Mouse (Mus musculus) adrenal gland, adult 2 months (tissue): ENCODE measurements around the gene Fars2. TPM values are rescaled to one million over a fixed set of nuclear protein-coding genes. Genes with fewer than 3 reads are reported as not detected.
"Not testable (repeated sequence)": the region's sequence is repeated elsewhere in the genome, so short reads cannot be mapped to it uniquely, and the experiment has no call there.

Source experiments
- DNase-seq: peaks from one replicate; pipeline ENCODE4 v3.0.0; 2021
- polyA plus RNA-seq: library from polyadenylated mRNA; depleted of rRNA; stranded (reverse); fragments of >200 nt; gene quantifications from 2 replicates; pipeline ENCODE4 v1.2.3, GENCODE M21; 2012
- total RNA-seq, 2 experiments: library from RNA; stranded (reverse); gene quantifications; 2 replicates each; pipeline ENCODE4 v1.2.3; 2021

The Fars2 gene
- total and polyA plus RNA-seq, 3 experiments, result 73.5 to 121 (median 87.8) TPM

DNA sequence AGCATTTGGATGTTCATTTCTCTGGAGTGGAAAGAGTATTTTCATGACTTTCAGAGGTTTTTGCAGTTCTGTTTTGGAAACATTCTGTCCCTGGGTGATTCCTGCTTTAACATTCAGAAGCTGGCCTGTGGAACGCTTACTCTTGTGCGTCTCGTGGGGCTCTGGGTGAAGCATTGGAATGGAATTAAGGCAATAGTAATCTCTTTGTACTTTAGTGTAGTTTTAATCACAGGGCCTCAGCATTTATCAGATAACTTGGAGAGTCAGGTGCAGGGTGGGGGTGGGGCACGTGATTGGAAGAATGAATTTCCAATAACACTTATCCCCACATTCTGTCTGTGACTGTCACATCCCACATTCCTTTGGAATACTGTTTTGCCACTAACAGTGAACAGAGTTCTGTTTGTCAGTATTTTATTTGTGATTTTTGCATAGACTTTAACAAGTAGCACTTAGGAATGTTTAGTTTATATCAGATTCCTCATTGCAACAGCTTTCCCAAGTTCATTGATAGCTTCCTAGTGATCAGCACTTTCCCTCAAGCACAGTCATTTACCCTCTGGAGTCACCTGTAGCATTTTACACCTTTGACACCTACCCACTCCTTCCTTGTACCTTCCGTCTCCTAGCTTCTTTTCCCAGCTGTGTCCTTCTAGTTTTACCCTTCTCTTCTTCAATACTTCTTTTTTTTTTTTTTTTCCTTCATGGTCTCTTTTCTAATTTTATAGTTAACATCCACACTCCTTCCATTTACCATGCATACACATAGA is 23.2 kb downstream of the Fars2 start:
- no peak for DNase-seq

GRCm38 (mm10) chr13:36145601-36146000 is 28.4 kb downstream of the Fars2 start:
- DNase-seq, result no peak

- DNase-seq, result no peak
These were observed 32.1 kb downstream of the Fars2 start for GRCm38 (mm10) chr13:36149175-36149939.

GRCm38 (mm10) chr13:36150272-36150671 is 33.1 kb downstream of the Fars2 start:
- no peak for DNase-seq

DNA sequence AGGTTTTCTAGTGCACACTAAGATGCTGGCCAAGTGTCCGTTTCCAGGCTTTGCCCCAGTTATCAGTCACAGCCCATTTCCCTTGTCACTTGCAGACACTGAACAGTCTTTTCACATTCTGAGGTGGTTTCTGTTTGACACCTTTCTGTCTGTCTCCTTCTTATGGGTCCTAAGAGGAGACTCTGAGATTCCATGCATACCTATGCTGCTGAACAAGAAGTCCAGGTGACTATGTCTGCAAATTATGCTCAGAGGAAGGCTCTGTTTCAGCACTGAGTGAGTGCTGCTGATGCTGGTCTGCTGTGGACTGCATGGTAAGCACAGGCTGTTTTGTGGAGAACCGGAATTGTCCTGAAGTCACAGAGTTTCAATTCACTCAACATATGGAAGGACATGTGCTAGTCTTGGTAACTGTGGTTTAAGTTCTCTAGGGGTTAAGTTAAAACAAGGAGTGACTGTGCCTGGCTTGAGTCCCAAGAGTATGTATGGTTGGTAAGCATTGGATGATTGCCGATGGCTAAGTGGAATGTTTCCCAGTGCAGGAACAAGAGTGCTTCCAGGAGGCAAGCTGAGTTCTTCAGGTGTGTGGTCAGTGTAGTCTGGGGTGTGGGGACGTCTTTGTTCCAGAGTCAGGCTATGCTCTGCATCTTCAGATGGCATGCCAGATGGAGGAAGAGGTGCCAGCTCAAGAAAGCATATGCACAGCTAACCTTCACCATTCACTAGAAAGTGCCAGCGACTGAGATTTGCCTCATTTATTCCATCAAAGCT is 35.7 kb downstream of the Fars2 start:
- DNase-seq, result no peak

- peak; percentile 52 for DNase-seq
These were observed 39.2 kb downstream of the Fars2 start for GRCm38 (mm10) chr13:36156340-36156931.

- DNase-seq, result no peak
These were observed 46.2 kb downstream of the Fars2 start for GRCm38 (mm10) chr13:36163411-36163810.

- no peak for DNase-seq
These were observed 46.7 kb downstream of the Fars2 start for GRCm38 (mm10) chr13:36163898-36164297.

DNA sequence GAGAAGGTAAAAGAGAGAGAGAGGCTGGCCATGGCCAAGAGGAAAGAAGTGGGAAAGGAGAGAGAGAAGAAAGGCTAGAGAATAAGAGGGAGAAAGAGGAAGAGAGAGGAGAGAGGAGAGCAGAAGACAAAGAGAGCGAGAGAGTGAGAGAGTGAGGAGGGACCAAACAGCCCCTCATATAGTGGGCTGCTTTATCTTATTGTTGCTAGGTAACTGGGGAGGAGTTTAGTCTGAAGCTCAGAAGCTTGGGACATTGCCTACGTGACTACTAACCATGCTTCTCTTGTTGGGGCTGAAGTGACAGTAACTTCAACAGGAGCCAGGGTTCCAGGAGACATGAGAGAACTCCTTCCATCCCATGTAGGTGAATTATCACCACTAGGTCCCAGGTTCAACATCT is 55.8 kb downstream of the Fars2 start:
- not testable (repeated sequence) for DNase-seq

- no peak for DNase-seq
These were observed 56.9 kb downstream of the Fars2 start for GRCm38 (mm10) chr13:36174101-36174500.

DNA sequence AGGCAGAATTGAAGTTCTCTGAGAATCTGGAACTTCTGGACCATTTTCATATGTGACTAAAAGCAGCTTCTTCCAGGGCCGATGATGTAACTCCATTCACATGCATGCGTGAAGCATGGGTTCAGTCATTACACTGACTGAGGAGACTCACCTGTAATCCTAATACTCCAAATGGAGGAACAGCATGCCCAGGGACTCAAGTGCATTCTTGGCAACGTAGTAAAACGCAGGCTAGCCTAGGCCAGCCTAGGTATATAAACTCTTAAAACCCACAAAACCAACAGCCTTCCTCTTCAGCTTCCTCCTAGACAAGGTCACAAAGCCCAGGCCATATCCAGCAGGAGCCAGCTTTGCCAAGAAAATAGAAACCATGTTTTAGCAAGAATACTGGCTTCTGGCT is 57.6 kb downstream of the Fars2 start:
- DNase-seq, result no peak

GRCm38 (mm10) chr13:36181231-36181630 is 64.0 kb downstream of the Fars2 start:
- DNase-seq, result no peak

GRCm38 (mm10) chr13:36190577-36190976 is 73.4 kb downstream of the Fars2 start:
- DNase-seq, result peak; percentile 24

GRCm38 (mm10) chr13:36193484-36194113 is 76.4 kb downstream of the Fars2 start:
- no peak for DNase-seq

- DNase-seq, result no peak
These were observed 82.1 kb downstream of the Fars2 start for GRCm38 (mm10) chr13:36199288-36199687.

GRCm38 (mm10) chr13:36200453-36200852 is 83.2 kb downstream of the Fars2 start:
- no peak for DNase-seq

- no peak for DNase-seq
These were observed 85.3 kb downstream of the Fars2 start for GRCm38 (mm10) chr13:36202496-36202895.

DNA sequence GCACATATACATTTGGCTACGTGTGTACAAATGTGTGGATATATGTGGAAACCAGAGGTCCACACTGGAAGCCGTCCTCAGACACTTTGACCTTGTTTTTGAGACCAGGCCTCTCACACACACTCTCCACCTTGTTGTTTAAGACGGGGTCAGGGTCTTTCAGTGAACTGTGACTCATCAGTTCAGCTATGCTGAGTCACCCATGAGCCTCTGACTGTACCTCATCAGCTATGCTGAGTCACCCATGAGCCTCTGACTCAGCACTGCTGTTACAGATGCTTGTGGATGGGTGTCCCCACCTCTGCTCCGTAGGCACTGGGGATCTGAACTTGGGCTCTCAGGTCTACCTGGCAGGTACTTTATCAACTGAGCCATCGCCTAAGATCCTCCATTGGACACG is 85.8 kb downstream of the Fars2 start:
- peak; percentile 82 for DNase-seq

DNA sequence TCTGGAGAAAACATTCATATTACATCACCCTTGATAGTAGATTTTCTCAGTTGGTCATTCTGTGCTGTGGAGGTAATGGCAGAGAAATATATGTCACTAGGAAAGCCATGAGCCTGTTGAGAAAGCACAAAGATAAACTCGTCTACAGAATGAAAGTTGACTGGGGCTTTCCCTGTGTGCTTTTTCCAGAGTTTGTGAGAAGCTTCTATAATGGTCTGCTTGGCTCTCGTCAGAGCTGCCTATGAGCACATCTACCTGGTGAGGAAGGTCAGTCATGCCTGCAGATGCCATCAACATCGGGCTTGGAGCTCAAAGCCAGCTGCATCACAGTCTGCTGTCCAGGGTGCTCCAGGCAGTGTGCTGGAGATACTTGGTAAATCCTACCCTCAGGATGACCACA is 87.1 kb downstream of the Fars2 start:
- DNase-seq, result no peak

DNA sequence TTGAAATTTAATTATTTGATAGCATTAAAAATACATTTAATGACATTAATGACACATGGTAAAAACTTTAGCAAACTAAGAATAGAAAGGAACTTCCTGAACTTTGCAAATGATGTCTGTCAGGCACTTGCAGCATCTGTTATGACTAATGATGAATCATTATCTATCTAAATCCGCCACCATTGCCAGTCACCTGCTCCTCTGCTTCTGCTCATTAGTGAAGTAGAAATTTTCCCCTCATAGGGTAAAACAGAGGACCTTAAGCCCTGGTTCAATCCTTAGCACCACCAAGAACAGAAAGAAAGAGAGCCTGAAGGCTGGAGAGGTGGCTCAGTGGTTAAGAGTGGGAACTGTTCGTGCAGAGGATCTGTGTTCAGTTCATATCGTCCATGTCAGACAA is 93.8 kb downstream of the Fars2 start:
- no peak for DNase-seq

GRCm38 (mm10) chr13:36214056-36214455 is 96.8 kb downstream of the Fars2 start:
- DNase-seq, result no peak

- no peak for DNase-seq
These were observed 98.8 kb downstream of the Fars2 start for GRCm38 (mm10) chr13:36216005-36216404.
